Mouse (Mus musculus): ENCODE measurements around the gene Adora3.

DNA sequence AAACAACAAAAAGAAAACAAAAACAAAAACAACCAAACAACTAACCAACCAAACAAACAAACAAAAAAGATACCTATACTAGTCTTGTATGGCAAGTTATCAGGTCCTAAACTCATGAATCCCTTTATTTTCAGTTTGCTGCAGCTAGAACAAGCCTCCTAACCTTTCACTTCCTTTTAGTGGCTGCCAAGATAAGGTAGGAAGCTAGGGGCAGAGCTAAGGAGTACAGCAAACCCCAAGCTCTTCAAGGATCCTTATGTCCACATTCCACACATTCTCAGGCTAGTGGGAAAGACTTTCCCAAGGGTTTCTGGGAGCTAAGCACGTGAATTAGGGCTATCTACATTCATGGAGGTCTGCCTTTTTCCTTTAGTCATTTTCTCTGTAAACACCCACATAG, 44.6 kb downstream of the Adora3 start:
- no peak for TF ChIP-seq GATA1 (IDR thresholded peaks at IDR 0.05; ENCODE audit: borderline replicate concordance, low read length)
- no peak for TF ChIP-seq FLI1 (IDR thresholded peaks at IDR 0.05; ENCODE audit: low read length)

All from megakaryocyte, embryonic 14.5 days (primary cell).